Mouse (Mus musculus) bone marrow macrophage, adult 2 months (primary cell): ENCODE data around the gene Sox4.

Experiments
- CTCF ChIP-seq: IDR thresholded peaks from 2 replicates; pipeline ENCODE4 v1.5.1; 2012; ENCODE audit warnings: low read depth, mild to moderate bottlenecking, low read length, moderate library complexity
- POLR2A ChIP-seq: IDR thresholded peaks from 2 replicates; pipeline ENCODE4 v1.6.1; 2012; ENCODE audit warnings: mild to moderate bottlenecking, low read depth, low read length, borderline replicate concordance

DNA sequence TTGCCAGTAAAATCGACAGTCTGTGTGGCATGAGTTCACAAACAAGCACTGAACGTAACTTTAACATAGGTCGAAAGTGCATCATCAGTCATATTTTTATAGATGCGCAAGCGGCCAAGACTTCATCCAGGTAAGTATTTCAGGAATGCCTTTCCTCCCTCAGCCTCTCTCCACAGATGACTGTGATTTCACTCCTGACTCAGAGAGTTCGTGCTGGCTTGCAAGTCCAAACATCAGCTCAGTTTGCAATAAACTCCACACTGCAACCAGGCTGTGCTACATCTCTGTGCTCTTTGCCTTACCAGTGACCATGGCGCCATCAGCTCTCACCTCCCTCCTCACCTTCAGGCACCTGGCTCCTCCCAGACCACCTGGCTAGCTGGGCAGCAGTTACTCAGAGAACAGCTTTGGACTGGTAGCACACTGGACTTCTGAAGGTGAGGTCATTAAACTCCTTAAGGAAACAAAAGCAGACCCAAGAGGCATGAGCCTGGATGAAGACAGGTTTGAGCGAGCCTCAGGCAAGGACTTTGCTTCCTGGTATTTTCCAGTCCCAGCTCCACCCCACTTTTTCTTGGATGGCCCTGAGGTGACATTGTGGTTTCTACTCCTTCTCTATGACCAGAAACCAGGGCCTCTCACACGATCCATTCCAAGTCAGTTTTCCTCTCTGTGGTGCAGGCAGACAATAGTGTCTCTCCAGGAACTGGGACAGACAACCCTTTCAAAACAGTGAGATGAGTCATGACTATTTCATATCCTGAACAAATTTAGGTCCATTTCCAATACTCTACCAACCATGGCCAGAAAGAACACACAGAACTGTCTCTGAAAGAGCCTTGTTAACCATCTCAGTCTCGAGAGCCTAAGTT is 35.9 kb downstream of the Sox4 start:
- TF ChIP-seq CTCF (no peak), POLR2A (no peak)
